Mouse (Mus musculus): ENCODE measurements around the gene Mgst2. TPM values are rescaled to one million over a fixed set of nuclear protein-coding genes. Genes with fewer than 3 reads are reported as not detected.

Mgst2 gene
- total RNA-seq, 2 experiments from 2014 or later: 1.6 TPM

Other genes starting within 250 kb of the Mgst2 start
- 10 to 100 TPM; 62.3 to 65.8 TPM for gene Naa15, start 245.2 kb upstream of the Mgst2 start, total RNA-seq (2021)
- 10 to 100 TPM; 13.6 to 14.3 TPM for gene Rab33b, start 176.4 kb upstream of the Mgst2 start, total RNA-seq (2021)
- 10 to 100 TPM; 54.0 to 58.7 TPM for gene Setd7, start 99.5 kb upstream of the Mgst2 start, total RNA-seq (2021)

All from heart, postnatal 4 days (tissue).